Mouse (Mus musculus) intestine, embryonic 14.5 days (tissue): ENCODE data around the gene Sars2. TPM values are rescaled to one million over a fixed set of nuclear protein-coding genes. Genes with fewer than 3 reads are reported as not detected.

Experiments used
- ATAC-seq: fragments of 200-750 bp; cut with Nextera tagmentation; replicated peaks from 2 replicates; pipeline ENCODE4 v1.8.0; 2017; ENCODE audit warnings: low read depth, moderate number of reproducible peaks, moderate TSS enrichment, moderate library complexity; ENCODE audit not compliant: low FRiP score, low TSS enrichment
- DNase-seq: peaks from one replicate; pipeline ENCODE4 v3.0.0-alpha.2; 2018; ENCODE audit warnings: low spot score
- H3K27ac ChIP-seq: fragments of 300-500 bp; sonication (generic); 2 replicates; pipeline ENCODE4 v1.5.1; 2014; ENCODE audit warnings: low read depth, mild to moderate bottlenecking, control low read depth
- H3K27me3 ChIP-seq: fragments of 300-500 bp; sonication (generic); replicated peaks from 2 replicates; pipeline ENCODE4 v1.6.1; 2014; ENCODE audit warnings: low read length, control low read depth; ENCODE audit not compliant: control insufficient read depth, insufficient read depth
- H3K36me3 ChIP-seq: fragments of 300-500 bp; sonication (generic); 2 replicates; pipeline ENCODE4 v1.6.1; 2014; ENCODE audit warnings: low read length, control low read depth; ENCODE audit not compliant: control insufficient read depth, insufficient read depth
- H3K4me1 ChIP-seq: fragments of 300-500 bp; sonication (generic); replicated peaks from 2 replicates; pipeline ENCODE4 v1.6.1; 2014; ENCODE audit warnings: low read length, control low read depth, mixed read lengths; ENCODE audit not compliant: control insufficient read depth, insufficient read depth
- H3K4me2 ChIP-seq: fragments of 300-500 bp; sonication (generic); 2 replicates; pipeline ENCODE4 v1.6.1; 2014; ENCODE audit warnings: low read length
- H3K4me3 ChIP-seq: fragments of 300-500 bp; sonication (generic); 2 replicates; pipeline ENCODE4 v1.5.1; 2014; ENCODE audit warnings: low read depth, low read length, control low read depth, mixed read lengths
- H3K9ac ChIP-seq: fragments of 300-500 bp; sonication (generic); 2 replicates; pipeline ENCODE4 v1.6.1; 2014; ENCODE audit warnings: mild to moderate bottlenecking, low read length
- H3K9me3 ChIP-seq: fragments of 300-500 bp; sonication (generic); 2 replicates; pipeline ENCODE4 v1.6.1; 2016; ENCODE audit warnings: low read length, control low read depth; ENCODE audit not compliant: control insufficient read depth
- WGBS: fragments of 180-500 bp; shearing (Covaris S2); extraction: QIAGEN DNeasy Blood & Tissue Kit; methylation state at CpG from one replicate; pipeline ENCODE4 v1.1.7; 2014; 5-methylcytosine and 5-hydroxymethylcytosine counted together
- polyA plus RNA-seq: library from polyadenylated mRNA; unstranded; fragments of >200 nt; fragmentation: Nextera tagmentation; extraction: Ambion mirVana; gene quantifications from 2 replicates; pipeline ENCODE4 v1.2.1, GENCODE M21; 2014

Sars2 gene
- polyA plus RNA-seq, 1 experiment from 2014 or later: 27.1 TPM

DNA sequence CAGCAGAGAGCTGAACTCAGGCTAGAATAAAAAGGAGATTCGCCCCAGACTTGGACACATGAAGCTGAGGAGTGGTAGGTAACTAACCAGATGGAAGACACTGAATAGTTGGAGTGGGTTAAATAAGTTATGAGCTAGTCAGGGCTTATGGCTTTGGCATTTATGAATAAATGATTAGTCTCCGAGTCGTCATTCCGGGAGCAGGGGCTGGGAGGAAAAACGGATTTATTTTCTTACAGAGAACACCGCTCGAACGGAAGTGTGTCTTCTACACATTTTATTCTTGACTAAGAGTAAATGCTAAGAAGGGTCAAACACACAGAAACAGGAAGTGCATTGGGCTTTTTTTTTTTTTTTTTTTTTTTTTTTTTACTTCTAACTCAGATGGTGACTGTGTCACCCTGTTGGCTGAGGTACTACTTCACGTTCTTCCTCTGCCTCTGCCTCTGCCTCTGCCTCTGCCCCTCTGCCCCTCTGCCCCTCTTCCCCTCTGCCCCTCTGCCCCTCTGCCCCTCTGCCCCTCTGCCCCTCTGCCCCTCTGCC lies 39.1 kb upstream of the Sars2 start:
- 55% methylated on average over 9 of the region's 9 CpGs for WGBS
- no peak for DNase-seq
- no peak overlapping the region for H3K27ac ChIP-seq

GRCm38 (mm10) chr7:28709454-28709853 lies 32.3 kb upstream of the Sars2 start:
- H3K27me3 ChIP-seq: no peaks in the 10 kb centered on the region
- H3K27ac ChIP-seq: no peak overlapping the region
- no peak overlapping the region for H3K9ac ChIP-seq
- no peak overlapping the region for H3K4me2 ChIP-seq
- no peaks in the 10 kb centered on the region for H3K36me3 ChIP-seq
- DNase-seq (no peak), ATAC-seq (no peak)
- no peak overlapping the region for H3K4me3 ChIP-seq
- 0 out of 2 replicates have a peak, but pooled peaks cover 5% of the 10 kb centered on the region for H3K4me1 ChIP-seq
- H3K9me3 ChIP-seq: no peaks in the 10 kb centered on the region

More for the DNA sequence above, 39.1 kb upstream of the Sars2 start:
- no peaks in the 10 kb centered on the region for H3K4me1 ChIP-seq
- H3K4me3 ChIP-seq: no peak overlapping the region
- H3K4me2 ChIP-seq: no peak overlapping the region
- ATAC-seq: no peak
- no peak overlapping the region for H3K9ac ChIP-seq
- H3K9me3 ChIP-seq: no peaks in the 10 kb centered on the region
- H3K27me3 ChIP-seq: no peaks in the 10 kb centered on the region
- H3K36me3 ChIP-seq: no peaks in the 10 kb centered on the region

DNA sequence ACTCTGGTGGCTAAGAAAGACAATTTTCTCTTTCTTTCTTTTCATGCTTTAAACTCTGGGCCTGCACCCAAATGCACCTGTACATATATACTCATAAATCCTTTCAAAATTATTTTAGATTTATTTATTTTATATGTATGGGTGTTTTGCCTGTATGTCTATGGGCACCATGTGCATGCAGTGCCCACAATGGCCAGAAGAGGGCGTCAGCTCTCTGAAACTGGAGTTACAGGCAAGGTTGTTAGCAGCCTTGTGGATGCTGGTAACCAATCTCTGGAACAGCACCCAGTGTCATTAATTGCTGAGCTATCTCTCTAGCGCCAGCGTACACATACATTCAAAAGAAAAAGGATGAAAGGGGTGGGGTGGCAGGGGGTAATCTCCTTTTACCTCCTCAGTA lies 30.8 kb upstream of the Sars2 start:
- Histone ChIP-seq H3K4me2 (no peak overlapping the region), H3K9ac (no peak overlapping the region), H3K36me3 (no peaks in the 10 kb centered on the region), H3K4me1 (0 out of 2 replicates have a peak, but pooled peaks cover 5% of the 10 kb centered on the region), H3K4me3 (no peak overlapping the region), H3K27me3 (no peaks in the 10 kb centered on the region), H3K9me3 (no peaks in the 10 kb centered on the region), H3K27ac (no peak overlapping the region)
- 63% methylated on average over 3 of the region's 3 CpGs for WGBS
- DNase-seq (no peak), ATAC-seq (no peak)

DNA sequence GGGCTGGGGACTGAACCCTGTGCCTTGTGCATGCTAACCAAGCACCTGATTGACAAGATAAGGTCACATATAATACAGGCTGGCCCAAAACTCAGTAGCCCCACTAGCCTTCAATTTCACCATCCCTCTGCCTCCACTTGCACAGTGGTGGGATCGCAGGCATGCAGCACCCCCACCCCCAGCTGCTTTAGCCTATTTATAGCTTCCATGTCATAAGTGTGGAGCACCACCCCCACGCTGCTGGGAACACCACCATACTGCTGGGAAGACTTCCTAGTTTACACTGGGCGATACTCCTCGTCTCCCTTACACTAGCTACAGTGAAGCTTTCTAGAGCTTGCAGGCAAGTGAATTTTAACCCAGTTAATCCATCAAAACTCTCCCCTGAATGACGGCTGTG lies 27.1 kb upstream of the Sars2 start:
- WGBS: 71% methylated on average over 5 of the region's 5 CpGs
- no peak overlapping the region for H3K4me2 ChIP-seq
- H3K27me3 ChIP-seq: no peaks in the 10 kb centered on the region
- no peak overlapping the region for H3K9ac ChIP-seq
- no peak for DNase-seq
- no peaks in the 10 kb centered on the region for H3K9me3 ChIP-seq
- ATAC-seq: no peak
- H3K27ac ChIP-seq: no peak overlapping the region
- H3K4me3 ChIP-seq: no peak overlapping the region
- peaks cover 8% of the 10 kb centered on the region; the same call in 1 of the 2 replicates for H3K4me1 ChIP-seq
- H3K36me3 ChIP-seq: no peaks in the 10 kb centered on the region

- ATAC-seq (no peak), DNase-seq (no peak)
- Histone ChIP-seq H3K4me2 (no peak overlapping the region), H3K9me3 (no peaks in the 10 kb centered on the region), H3K27ac (no peak overlapping the region), H3K27me3 (no peaks in the 10 kb centered on the region), H3K9ac (no peak overlapping the region), H3K36me3 (no peaks in the 10 kb centered on the region), H3K4me3 (no peak overlapping the region), H3K4me1 (peaks cover 4% of the 10 kb centered on the region; the same call in 1 of the 2 replicates)
- 92% methylated on average over 2 of the region's 2 CpGs for WGBS
Observed at GRCm38 (mm10) chr7:28715598-28715997, 26.2 kb upstream of the Sars2 start.

- Histone ChIP-seq H3K4me2 (peak within 1 kb of the TSS; percentile 76), H3K4me1 (peaks cover 3% of the 10 kb centered on the region; the same call in 1 of the 2 replicates), H3K27ac (peak within 1 kb of the TSS; percentile 54), H3K9me3 (no peaks in the 10 kb centered on the region), H3K27me3 (no peaks in the 10 kb centered on the region), H3K9ac (peak within 1 kb of the TSS; percentile 59), H3K36me3 (no peaks in the 10 kb centered on the region), H3K4me3 (peak within 1 kb of the TSS; percentile 46)
- 2% methylated on average over 35 of the region's 36 CpGs for WGBS
- peak; percentile 77 for ATAC-seq
- peak; percentile 81 for DNase-seq
Observed at GRCm38 (mm10) chr7:28716590-28717281, 25.1 kb upstream of the Sars2 start, which contains the start of gene Fbxo17. Gene Fbxo17 (plus strand): TSS chr7:28716804.

- no peak overlapping the region for H3K9ac ChIP-seq
- no peak overlapping the region for H3K4me3 ChIP-seq
- no peaks in the 10 kb centered on the region for H3K36me3 ChIP-seq
- DNase-seq: no peak
- no peaks in the 10 kb centered on the region for H3K9me3 ChIP-seq
- no peak overlapping the region for H3K27ac ChIP-seq
- peaks cover 3% of the 10 kb centered on the region; the same call in 1 of the 2 replicates for H3K4me1 ChIP-seq
- ATAC-seq: no peak
- WGBS: 67% methylated on average over 10 of the region's 10 CpGs
- H3K27me3 ChIP-seq: no peaks in the 10 kb centered on the region
- no peak overlapping the region for H3K4me2 ChIP-seq
Observed at GRCm38 (mm10) chr7:28717726-28718125, 24.1 kb upstream of the Sars2 start.

DNA sequence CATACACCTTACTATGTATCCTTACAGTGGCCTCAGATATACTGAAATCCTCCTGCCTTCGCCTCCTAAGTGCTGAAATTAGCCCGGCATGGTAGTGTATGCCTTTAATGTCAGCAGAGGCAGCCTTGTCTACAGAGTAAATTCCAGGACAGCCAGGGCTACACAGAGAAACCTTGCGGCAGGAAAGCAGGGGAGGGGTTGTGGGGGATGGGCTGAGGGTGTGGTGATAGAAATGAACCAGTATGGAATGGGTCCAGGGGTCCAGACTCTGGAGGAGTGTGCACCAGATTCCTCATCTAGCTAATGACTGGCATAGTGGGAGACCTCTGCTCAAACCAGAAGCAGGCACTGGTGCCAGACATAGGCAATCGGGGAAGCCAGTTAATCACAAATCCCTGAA lies 22.6 kb upstream of the Sars2 start:
- Histone ChIP-seq H3K36me3 (no peaks in the 10 kb centered on the region), H3K9ac (no peak overlapping the region), H3K27ac (no peak overlapping the region), H3K9me3 (0 out of 2 replicates have a peak, but pooled peaks cover under 1% of the 10 kb centered on the region), H3K4me2 (no peak overlapping the region), H3K4me1 (peaks cover 3% of the 10 kb centered on the region; the same call in 1 of the 2 replicates), H3K4me3 (no peak overlapping the region), H3K27me3 (no peaks in the 10 kb centered on the region)
- DNase-seq (no peak), ATAC-seq (no peak)
- WGBS: 40% methylated on average over 4 of the region's 4 CpGs
